Mouse (Mus musculus): ENCODE data around the gene Def6. TPM values are rescaled to one million over a fixed set of nuclear protein-coding genes. Genes with fewer than 3 reads are reported as not detected.

The Def6 gene
- polyA plus RNA-seq, 1 experiment from 2014 or later, result 5.6 TPM

DNA sequence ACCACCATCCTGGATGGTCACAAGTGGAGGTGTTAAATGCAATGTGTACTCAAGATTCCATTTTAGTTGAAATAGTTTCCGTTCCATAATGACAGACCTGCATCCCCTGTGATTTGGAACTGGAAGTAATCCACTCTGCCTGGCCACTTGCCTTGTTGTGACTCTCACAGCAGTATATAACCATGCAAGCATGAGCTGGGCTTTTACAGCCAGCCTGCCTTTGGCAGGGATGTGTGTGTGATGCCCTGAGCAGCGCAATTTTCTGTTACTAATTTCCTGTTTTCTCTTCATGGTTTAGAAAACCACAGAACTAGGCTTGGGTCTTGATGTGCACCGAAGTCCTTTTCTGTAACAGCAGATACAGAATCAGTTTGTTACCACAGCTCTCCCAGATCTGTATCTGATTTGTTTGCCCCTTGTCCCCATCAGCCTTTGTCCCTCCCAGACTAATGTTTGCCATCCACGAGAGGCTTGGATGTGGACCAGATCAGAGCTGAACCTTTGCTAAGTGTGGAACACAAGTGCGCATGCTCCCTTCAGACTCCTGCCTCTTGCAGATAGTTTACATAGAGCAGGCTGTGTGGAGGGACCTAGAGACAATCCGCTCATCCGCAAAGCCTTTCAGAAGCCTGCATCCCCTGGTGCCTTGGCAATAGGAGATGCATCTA lies 22.5 kb upstream of the Def6 start:
- Histone ChIP-seq H3K4me1 (replicated peaks) (peaks cover 32% of the 10 kb centered on the region), H3K9me3 (no peaks in the 10 kb centered on the region), H3K4me2 (no peak overlapping the region), H3K27me3 (no peaks in the 10 kb centered on the region), H3K4me3 (no peak overlapping the region), H3K9ac (no peak overlapping the region), H3K36me3 (peaks cover 13% of the 10 kb centered on the region), H3K27ac (replicated peaks) (no peak overlapping the region)
- ATAC-seq (ENCODE audit: low read depth), result no peak
- WGBS, result 87% methylated on average over 7 of the region's 7 CpGs

DNA sequence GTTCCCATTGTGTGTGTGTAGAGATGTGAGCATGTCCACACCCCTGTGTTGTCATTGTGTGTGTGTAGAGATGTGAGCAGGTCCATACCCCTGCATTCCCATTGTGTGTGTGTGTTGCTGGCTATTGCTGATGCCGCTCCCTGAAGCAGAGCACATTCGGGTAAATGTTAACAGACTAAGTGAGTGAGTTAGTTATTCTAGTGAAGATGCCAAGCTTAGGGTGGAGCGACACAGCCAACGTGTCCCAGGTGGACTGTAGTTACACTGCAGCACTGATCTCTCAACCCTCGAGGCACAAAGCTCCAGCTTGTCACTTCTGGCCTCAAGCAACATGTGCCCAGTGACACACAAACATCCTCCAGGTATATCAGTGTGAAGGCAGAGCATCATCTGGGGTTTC lies 19.3 kb upstream of the Def6 start:
- Histone ChIP-seq H3K36me3 (peaks cover 44% of the 10 kb centered on the region), H3K9me3 (no peaks in the 10 kb centered on the region), H3K4me2 (no peak overlapping the region), H3K27me3 (no peaks in the 10 kb centered on the region), H3K27ac (replicated peaks) (no peak overlapping the region), H3K9ac (no peak overlapping the region), H3K4me3 (no peak overlapping the region), H3K4me1 (replicated peaks) (peaks cover 2% of the 10 kb centered on the region; the same call in 1 of the 2 replicates)
- ATAC-seq (ENCODE audit: low read depth), result no peak
- 92% methylated on average over 5 of the region's 5 CpGs for WGBS

DNA sequence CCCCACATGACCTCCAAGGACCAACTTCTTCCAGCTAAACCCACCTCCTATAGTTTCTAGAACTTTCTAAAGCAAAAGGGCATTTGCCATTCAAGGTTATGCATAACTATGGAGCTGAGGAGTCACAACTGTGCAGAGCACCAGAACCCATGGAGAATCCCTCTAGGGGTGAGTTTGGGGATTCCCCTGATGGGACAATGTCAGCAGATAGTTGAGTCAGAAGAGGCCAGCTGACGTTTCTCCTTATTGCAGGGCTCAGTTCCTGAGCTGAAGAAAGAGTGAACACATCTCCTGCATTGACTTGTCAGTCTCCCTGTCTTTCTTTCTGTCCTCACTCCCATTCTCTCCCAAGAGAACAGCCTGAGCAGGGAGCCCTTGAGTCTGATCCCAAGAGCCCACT lies 14.8 kb upstream of the Def6 start:
- Histone ChIP-seq H3K4me2 (no peak overlapping the region), H3K36me3 (peaks cover 75% of the 10 kb centered on the region), H3K27me3 (no peaks in the 10 kb centered on the region), H3K27ac (replicated peaks) (no peak overlapping the region), H3K9me3 (no peaks in the 10 kb centered on the region), H3K9ac (no peak overlapping the region), H3K4me1 (replicated peaks) (0 out of 2 replicates have a peak, but pooled peaks cover 3% of the 10 kb centered on the region), H3K4me3 (no peak overlapping the region)
- ATAC-seq (ENCODE audit: low read depth), result no peak
- WGBS, result 78% methylated on average over 1 of the region's 1 CpGs

DNA sequence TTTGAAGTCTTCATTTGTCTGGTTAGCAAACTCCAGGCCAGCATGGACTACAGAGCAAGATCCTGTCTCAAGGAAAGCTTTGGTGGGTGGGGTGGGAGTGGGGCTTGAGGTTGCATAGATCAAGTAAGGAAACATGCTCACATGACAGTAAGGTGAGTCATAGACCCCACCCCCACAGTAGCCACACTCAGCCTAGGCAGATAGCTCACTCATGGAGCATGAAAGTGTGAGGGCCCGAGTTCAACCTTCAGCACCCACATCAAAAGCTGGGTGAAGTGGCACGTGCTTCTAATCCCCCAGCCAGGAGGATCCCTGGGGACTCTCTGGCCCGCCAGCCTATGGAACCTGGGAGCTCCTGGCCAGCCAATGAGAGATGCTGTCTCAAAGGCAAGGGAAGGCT lies 14.0 kb upstream of the Def6 start:
- H3K27me3 ChIP-seq, result no peaks in the 10 kb centered on the region
- no peak overlapping the region for H3K9ac ChIP-seq
- peaks cover 83% of the 10 kb centered on the region for H3K36me3 ChIP-seq
- no peak for ATAC-seq (ENCODE audit: low read depth)
- 86% methylated on average over 3 of the region's 3 CpGs for WGBS
- 0 out of 2 replicates have a peak, but pooled peaks cover 3% of the 10 kb centered on the region for H3K4me1 ChIP-seq (replicated peaks)
- no peak overlapping the region for H3K4me2 ChIP-seq
- H3K9me3 ChIP-seq, result no peaks in the 10 kb centered on the region
- H3K4me3 ChIP-seq, result no peak overlapping the region
- H3K27ac ChIP-seq (replicated peaks), result no peak overlapping the region

DNA sequence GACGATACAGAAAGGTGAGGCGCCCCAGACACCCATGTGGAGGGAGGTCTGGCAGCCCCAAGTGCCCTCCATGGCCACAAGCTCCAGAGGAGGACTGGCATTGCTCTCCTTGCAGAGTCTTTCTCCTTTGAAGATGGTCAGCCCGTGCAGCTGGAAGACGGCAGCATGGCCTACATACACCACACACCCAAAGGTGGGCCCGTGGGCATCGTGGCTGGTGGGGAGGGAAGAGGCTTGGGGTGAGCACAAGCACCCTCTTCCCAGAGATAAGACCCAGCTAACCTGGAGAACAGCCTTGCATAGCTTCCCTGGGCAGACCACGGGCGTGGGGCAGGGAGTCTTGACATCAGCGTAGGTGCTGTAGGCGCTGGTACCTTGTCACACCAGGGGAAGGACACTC lies 12.5 kb upstream of the Def6 start:
- H3K4me1 ChIP-seq (replicated peaks), result 0 out of 2 replicates have a peak, but pooled peaks cover 3% of the 10 kb centered on the region
- H3K4me2 ChIP-seq, result no peak overlapping the region
- no peak overlapping the region for H3K4me3 ChIP-seq
- no peak overlapping the region for H3K9ac ChIP-seq
- no peak for ATAC-seq (ENCODE audit: low read depth)
- H3K27me3 ChIP-seq, result no peaks in the 10 kb centered on the region
- no peak overlapping the region for H3K27ac ChIP-seq (replicated peaks)
- H3K36me3 ChIP-seq, result peaks cover 89% of the 10 kb centered on the region
- WGBS, result 97% methylated on average over 10 of the region's 10 CpGs
- no peaks in the 10 kb centered on the region for H3K9me3 ChIP-seq

DNA sequence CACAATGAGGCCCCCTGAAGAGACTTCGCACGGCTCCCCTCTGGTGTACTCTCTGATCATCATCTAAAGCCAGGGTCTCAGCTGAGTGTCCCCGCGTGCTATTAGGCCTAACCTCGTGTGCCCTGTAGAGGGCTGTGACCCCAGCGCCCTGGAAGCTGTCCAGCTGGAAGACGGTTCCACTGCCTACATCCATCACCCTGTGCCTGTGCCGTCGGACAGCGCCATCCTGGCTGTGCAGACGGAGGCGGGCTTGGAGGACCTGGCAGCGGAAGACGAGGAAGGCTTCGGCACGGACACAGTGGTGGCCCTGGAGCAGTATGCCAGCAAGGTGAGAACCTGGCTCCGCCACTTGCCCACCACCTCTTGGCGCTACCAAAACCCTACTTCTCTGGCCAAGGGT lies 9.9 kb upstream of the Def6 start:
- Histone ChIP-seq H3K27me3 (no peaks in the 10 kb centered on the region), H3K36me3 (peaks cover 91% of the 10 kb centered on the region), H3K27ac (replicated peaks) (no peak overlapping the region; the same call in 1 of the 2 replicates), H3K4me2 (no peak overlapping the region), H3K4me1 (replicated peaks) (0 out of 2 replicates have a peak, but pooled peaks cover 3% of the 10 kb centered on the region), H3K9ac (no peak overlapping the region), H3K4me3 (no peak overlapping the region), H3K9me3 (no peaks in the 10 kb centered on the region)
- ATAC-seq (ENCODE audit: low read depth), result no peak
- 76% methylated on average over 18 of the region's 18 CpGs for WGBS

DNA sequence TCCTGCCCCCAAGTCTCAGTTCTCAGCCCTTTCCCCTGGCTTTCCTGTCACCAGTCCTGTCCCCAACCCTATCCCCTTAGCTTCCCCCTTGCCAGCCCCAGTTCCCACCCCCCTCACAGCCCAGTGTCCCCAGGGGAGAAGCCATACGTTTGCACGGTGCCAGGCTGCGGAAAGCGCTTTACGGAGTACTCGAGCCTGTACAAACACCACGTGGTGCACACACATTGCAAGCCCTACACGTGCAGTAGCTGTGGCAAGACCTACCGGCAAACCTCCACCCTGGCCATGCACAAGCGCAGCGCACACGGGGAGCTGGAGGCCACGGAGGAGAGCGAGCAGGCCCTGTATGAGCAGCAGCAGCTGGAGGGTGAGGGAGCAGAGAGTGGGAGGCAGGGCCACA lies 5.6 kb upstream of the Def6 start:
- Histone ChIP-seq H3K27ac (replicated peaks) (no peak overlapping the region), H3K9ac (no peak overlapping the region), H3K4me2 (no peak overlapping the region), H3K4me3 (no peak overlapping the region), H3K27me3 (no peaks in the 10 kb centered on the region), H3K4me1 (replicated peaks) (peaks cover 3% of the 10 kb centered on the region; the same call in 1 of the 2 replicates), H3K9me3 (no peaks in the 10 kb centered on the region), H3K36me3 (peaks cover 83% of the 10 kb centered on the region)
- ATAC-seq (ENCODE audit: low read depth), result no peak
- WGBS, result 81% methylated on average over 14 of the region's 14 CpGs

DNA sequence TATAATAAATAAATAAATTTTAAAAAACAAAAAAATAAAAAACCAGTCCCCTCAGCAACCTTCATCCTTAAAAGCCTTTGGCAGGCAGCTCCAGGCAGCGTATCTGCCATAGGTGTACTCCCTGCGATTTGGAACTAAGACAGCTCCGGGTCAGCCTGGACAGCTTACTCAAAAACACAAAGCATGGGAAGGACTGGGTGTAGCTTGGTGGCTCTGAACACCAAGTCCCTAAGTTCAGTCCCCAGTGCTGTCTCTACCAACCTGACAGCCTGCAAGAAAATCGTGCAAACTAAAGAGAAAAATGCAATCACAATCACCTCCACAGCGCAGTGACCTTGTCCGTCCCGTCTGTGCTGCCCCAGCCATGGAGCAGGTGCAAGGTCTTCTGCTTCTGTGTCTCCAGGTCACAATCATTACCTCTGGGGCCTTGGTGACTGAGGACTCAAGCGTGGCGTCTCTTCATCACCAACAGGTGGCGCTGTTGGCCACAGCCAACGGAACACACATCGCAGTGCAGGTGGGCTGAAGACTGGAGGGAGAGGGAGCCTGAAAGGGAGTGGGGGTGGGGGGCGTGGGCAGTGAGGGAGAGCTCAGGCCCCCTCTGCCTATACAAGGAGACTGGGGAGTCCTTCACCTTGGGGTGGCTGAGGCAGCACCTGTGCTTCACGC lies 3.4 kb upstream of the Def6 start:
- Histone ChIP-seq H3K9me3 (no peaks in the 10 kb centered on the region), H3K9ac (no peak overlapping the region), H3K4me2 (no peak overlapping the region), H3K36me3 (peaks cover 63% of the 10 kb centered on the region), H3K27ac (replicated peaks) (no peak overlapping the region), H3K27me3 (no peaks in the 10 kb centered on the region), H3K4me1 (replicated peaks) (peaks cover 15% of the 10 kb centered on the region), H3K4me3 (no peak overlapping the region)
- WGBS, result 40% methylated on average over 14 of the region's 14 CpGs
- 0 out of 2 replicates have a peak, but pooled peaks have one; percentile 28 for ATAC-seq (ENCODE audit: low read depth)

DNA sequence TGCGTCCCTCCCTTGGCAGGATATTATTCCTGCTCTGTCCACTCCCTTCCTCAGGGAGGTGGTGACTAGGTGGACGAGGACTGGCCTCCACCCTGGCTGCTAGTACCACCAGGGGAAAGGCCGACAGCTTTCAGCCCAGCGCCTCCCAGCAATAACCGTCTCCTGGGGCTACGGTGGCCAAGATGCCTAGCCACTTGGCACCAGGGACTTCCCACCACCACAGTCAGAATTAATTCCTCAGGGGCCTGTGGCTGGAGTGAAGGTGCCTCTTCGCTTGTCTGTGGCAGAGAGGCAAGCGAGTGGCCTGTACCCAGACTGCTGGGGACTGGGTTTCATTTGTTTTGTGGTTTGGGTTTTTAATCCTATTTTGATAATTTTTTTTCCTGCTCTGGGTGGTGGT lies 2.1 kb upstream of the Def6 start:
- Histone ChIP-seq H3K4me1 (replicated peaks) (peaks cover 15% of the 10 kb centered on the region), H3K36me3 (peaks cover 51% of the 10 kb centered on the region), H3K4me3 (no peak overlapping the region), H3K4me2 (no peak overlapping the region), H3K9ac (no peak overlapping the region), H3K27me3 (no peaks in the 10 kb centered on the region), H3K9me3 (no peaks in the 10 kb centered on the region), H3K27ac (replicated peaks) (no peak overlapping the region)
- 88% methylated on average over 8 of the region's 8 CpGs for WGBS
- no peak for ATAC-seq (ENCODE audit: low read depth)

DNA sequence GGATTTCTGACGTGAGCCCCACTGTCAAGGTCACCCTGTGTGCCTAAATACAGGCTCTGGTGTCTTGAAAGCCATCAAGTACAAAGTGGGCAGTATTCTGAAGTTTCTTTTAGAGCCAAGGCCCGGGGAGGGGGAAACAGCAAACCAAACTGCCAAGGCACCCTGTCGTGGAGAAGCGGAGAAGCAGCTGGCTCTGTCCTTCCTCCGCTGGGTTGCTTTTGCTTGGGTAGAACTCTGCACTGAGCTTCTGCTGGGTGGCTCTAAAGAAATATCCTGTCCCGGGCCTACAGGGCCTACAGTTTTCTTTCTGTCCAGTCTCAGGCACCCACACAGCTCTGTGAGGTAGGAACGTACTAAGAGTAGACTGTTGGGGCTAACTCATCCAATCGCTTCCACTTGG lies 486 bp upstream of the Def6 start:
- peak overlapping the region; percentile 68 for H3K27ac ChIP-seq (replicated peaks)
- H3K27me3 ChIP-seq, result no peaks in the 10 kb centered on the region
- peaks cover 15% of the 10 kb centered on the region for H3K4me1 ChIP-seq (replicated peaks)
- no peaks in the 10 kb centered on the region for H3K9me3 ChIP-seq
- no peak for ATAC-seq (ENCODE audit: low read depth)
- H3K4me3 ChIP-seq, result no peak overlapping the region
- H3K4me2 ChIP-seq, result peak overlapping the region; percentile 40; the same call in 1 of the 2 replicates
- H3K36me3 ChIP-seq, result peaks cover 34% of the 10 kb centered on the region
- 74% methylated on average over 8 of the region's 8 CpGs for WGBS
- peak overlapping the region; percentile 52; the same call in 1 of the 2 replicates for H3K9ac ChIP-seq

DNA sequence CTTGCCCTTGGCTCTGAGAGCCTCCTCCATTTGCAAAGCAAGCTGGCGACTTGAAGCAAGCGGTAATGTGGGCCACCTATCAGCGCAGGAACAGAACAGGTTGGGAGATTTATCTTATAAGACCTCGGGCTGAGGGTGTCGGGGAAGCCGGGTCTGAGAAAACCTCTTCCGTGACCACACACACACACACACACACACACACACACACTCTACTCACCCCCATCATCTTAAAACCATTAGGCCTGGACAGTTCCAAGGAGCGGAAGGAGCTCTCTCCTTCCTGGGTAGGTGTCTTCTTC lies 685 bp downstream of the Def6 start:
- no peaks in the 10 kb centered on the region for H3K27me3 ChIP-seq
- H3K9me3 ChIP-seq, result no peaks in the 10 kb centered on the region
- 80% methylated on average over 8 of the region's 8 CpGs for WGBS
- H3K4me2 ChIP-seq, result peak overlapping the region; percentile 40
- H3K4me3 ChIP-seq, result peak overlapping the region; percentile 21; the same call in 1 of the 2 replicates
- H3K36me3 ChIP-seq, result peaks cover 22% of the 10 kb centered on the region
- ATAC-seq (ENCODE audit: low read depth), result no peak
- no peak overlapping the region for H3K27ac ChIP-seq (replicated peaks)
- H3K4me1 ChIP-seq (replicated peaks), result peaks cover 15% of the 10 kb centered on the region
- H3K9ac ChIP-seq, result peak overlapping the region; percentile 52; the same call in 1 of the 2 replicates

DNA sequence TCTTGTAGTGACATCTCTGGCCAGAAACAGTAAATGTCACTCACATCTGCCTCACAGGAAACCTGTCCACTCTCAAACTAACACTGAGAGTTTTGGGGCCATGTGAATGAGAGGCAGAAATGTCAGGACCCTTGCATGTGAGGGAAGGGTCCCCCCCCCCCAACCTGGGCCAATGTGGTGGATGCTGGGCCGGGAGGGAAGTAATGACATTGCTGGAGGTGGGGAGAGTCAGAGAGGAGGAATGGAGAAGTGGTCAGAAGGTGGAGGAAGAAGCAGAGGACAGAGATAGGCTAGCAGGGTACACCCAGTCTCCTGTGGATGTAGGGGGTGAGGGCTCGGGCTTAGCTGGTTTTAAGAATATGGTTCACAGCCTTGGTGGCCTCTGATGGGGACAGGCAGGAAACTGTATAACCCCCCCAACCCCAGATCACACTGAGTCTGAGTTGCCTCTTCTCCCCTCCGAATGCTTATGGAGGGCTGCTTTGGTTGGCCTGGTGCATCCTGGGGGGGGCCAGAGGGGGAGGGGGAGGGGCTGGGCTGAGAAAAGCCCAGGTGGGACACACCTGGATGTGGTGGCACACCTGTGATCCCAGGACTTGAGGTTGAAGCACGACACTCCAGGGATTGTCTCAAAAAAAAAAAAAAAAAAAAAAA lies 2.0 kb downstream of the Def6 start:
- peaks cover 15% of the 10 kb centered on the region for H3K4me1 ChIP-seq (replicated peaks)
- 72% methylated on average over 4 of the region's 4 CpGs for WGBS
- H3K36me3 ChIP-seq, result peaks cover 16% of the 10 kb centered on the region
- H3K9me3 ChIP-seq, result no peaks in the 10 kb centered on the region
- ATAC-seq (ENCODE audit: low read depth), result no peak
- H3K4me2 ChIP-seq, result no peak overlapping the region
- H3K27me3 ChIP-seq, result no peaks in the 10 kb centered on the region
- H3K9ac ChIP-seq, result no peak overlapping the region
- no peak overlapping the region for H3K4me3 ChIP-seq
- H3K27ac ChIP-seq (replicated peaks), result no peak overlapping the region

Measured in neural tube, embryonic 13.5 days (tissue).